Mouse (Mus musculus): ENCODE results near the gene Ccin.

Ccin gene

DNA sequence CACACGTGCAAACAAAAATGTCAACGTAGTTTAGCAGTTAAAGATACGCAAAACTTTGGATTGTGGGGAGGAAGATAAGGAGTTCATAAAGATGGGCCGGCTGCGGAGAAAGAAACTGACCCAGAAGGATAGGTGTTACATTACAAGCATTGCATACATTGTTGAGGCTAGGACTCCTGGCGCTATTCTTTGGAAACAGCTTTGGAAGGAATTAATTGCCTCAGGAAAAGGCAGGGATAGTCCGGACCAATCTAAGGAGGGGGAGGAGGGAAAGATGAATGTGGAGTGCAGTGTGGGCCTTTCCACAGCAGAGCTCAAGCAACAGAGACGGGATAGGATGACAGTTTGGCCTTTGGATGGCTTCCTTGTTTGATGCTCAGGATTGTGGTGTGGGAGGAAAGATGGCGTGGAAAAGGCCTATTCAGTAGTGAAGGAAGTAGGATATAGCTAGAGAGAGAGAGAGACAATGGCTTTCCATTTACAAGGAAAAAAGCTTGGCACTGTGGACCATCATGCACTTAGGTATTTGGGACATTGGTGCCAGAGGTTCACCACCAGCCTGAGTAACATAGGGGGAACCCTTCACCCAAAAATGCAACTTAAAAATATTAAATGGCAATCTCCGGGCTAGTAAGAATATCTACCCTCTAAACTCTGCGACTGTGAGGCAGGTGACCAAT is 30.2 kb downstream of the Ccin start:
- DNase-seq (ENCODE audit: low read depth, low spot score), result no peak

DNA sequence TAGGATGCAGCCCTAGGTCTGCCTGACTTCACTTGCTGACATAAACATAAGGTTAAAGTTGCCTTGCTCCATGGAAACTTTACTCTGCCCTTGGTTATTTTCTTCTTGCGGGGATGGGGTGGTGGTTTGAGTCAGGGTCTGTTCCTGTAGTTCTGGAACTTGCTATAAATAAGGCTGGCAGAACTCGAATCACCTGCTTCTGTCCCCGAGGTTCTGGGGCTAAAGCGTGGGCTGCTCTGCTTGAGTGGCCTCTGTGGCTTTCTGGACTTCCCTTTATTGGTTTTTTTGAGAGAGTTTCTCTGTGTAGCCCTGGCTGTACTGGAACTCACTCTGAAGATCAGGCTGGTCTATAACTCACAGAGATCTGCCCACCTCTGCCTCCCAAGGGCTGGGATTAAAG is 32.8 kb downstream of the Ccin start:
- no peak for DNase-seq (ENCODE audit: low read depth, low spot score)

DNA sequence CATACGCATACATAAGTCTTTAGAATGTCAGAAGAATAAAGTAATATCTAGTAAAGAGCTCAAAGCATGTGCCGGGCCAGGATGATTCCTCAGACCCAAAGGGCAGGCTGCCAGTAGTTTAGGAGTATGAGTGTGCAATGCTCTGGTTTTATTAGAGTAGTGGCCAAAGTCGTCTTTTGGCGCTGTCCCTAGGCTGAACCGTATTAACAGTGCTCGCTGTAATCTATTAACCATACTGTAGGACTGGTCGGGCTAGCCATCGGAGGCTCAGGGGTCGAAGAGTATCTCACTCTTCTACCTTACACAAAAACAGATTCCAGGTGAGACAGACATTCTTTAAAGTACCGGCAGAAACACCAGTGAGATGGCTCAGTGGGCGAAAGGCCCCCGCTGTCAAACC is 33.5 kb downstream of the Ccin start:
- no peak for DNase-seq (ENCODE audit: low read depth, low spot score)

DNA sequence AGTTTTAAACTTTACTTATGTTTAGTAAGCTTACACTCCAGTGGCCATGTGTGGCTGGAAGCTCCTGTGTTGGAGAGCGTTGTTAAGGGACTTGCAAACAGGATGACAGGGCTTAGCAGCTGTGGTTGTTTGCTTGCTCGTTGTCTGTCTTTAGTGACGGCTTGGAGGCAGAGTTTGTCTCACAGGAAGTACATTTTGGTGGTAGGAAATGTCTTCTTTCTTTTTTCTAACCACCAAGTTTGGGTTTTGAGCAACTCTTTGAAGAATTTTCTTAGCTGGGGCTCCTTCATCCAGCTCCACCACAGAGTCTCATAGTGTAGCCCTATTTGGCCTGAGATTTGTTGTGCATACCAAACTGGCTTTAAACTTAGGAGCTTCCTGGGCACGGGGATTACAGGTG is 39.0 kb downstream of the Ccin start:
- DNase-seq (ENCODE audit: low read depth, low spot score), result no peak

DNA sequence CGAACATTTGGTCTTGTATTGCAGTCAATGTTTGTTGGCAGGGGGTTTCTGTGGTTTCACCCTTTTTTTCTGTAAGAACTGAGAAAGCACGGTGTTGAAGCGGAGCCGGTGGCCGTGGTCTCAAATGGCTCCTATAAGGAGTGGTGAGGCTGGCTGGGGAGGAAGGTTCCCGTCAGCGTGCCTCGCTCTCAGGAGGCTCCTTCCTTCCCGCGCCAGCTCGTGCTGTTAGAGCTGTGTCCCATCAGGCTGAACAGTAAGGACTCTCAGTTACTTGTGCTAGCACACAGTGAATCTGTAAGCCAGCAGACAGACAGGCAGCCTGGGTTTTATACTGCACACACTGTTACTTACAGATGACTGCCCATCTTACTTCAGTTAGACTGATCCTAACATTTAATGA is 39.5 kb downstream of the Ccin start:
- DNase-seq (ENCODE audit: low read depth, low spot score), result no peak

DNA sequence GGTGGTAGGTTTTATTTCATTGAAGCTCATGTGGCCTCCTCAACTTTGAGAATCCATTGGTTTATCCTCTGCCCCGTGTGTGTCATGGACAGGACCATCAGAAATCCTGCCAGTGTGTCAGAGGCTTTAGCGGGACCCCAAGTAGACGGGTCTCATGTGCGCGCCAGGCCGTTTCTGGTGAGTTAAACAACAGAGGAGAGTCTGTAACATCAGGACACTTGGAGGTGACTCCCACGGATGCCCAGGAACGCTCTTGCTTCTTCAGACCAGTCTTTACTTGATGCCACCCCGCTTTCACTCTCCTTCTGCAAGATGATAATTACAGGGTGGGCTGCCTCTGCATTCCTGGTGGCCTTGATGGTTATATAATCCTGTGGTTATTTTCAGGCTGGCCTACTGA is 40.4 kb downstream of the Ccin start:
- no peak for DNase-seq (ENCODE audit: low read depth, low spot score)

DNA sequence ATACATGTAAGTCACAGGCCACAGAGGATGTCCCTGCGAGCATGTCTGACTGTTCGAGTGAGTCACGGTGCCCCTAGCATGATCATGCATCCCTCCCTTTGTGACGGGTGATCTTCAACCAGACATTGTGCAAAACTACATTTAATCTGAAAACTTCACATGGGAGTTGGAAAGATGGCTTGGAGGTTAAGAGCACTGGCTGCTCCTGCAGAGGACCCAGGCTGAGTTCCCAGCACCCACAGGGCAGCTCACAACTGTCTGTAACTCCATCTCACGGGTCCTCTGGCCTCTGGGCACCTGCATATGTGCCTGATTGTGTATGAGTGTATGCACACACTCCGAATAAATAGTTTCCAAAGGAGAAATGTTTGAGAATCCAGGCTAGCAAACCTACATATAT is 41.0 kb downstream of the Ccin start:
- DNase-seq (ENCODE audit: low read depth, low spot score), result no peak

DNA sequence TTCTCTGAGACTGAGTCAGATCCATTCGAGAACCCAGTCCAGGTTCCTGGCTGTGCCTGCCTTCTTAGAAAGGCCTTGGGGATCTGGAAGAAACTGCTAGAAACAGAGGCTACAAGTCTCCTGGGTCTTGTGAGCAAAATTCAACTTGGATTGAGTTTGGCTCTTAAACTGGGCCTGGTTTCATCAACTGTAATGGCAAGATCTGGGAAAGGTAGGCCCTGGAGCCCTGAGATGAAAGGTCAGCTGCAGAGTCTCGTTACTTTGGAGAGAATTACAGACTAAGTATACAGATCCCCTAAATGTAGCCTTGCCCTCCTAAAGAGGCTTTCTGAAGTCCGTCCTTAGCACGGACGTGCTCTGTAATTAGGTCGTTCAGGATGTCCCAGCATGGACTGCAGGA is 42.3 kb downstream of the Ccin start:
- no peak for DNase-seq (ENCODE audit: low read depth, low spot score)

DNA sequence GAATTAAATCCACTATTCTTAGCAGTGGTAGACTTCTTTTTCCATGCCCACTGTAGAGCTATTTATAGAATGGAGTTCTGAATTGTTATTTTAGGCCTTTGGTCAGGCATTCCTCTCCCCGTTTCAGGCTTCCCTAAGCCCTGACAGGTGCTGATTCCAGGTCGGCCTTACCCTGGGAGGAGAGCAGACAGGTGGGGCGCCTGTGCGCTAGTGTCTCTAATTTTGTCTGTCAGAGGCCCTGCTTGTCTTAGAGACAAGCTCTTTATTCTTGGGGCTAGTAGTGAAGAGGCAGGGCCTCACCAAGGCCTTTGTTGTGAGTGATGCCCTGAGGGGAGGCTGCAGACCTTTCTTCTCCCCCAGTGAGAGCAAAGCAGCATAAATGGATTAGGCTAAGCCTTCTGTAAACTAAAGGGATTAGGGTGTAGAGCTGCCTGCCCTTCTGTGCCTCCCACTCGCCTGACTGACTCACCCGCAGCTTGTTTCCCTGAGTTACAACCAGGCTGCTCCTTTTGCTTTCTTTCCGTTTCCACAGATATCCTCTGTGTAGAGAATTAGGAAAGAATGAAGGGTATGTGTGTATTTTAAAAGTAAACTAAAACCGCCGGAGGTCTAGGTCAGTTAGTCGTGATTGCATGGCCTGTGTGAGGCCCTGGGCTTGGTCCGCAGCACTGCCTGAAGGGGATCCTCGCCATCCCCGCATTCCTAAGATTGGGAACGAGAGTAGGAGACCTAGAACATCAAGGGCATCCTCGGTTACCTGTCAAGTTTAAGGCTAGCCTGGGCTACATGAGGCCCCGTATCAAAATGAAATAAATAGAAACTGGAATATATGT is 45.2 kb downstream of the Ccin start:
- DNase-seq (ENCODE audit: low read depth, low spot score), result no peak

DNA sequence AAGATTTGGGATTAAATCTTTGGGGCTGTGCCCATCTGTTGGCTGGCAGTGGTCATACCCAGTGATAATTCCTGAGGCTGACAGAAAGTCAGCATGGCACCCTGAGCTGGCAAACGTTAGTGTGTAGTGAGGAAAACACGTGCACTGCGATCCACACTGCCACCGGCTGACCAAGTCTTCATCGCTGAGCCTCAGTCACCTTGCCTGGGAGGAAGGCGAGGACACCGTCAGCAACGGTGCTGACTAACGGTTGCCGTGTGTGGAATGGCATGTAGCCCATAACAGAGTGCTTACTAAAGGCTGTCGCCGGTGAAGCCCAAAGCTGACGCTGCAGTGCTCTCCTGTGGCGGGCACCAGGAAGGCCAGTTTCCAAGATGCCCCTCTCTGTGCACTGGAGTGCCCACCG is 46.4 kb downstream of the Ccin start:
- no peak for DNase-seq (ENCODE audit: low read depth, low spot score)

DNA sequence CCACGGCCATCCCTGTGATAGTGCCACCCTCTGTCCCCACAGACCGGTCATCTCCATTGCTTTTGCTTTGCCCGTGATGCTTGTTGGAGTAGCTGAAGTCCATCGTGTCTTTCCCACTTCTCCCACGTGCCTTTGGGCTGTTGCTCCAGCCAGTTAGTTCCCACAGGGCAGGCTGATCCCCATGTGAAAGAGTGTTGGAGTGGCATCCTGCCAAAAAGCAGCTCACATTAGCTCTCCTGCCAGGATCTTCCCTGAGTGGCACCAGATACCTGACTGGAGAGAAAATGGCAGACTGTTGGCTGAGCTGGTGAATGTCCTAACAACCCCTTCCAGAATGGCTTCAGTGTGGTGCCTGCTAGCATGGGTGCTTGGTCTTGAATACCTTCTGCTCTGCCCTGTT is 48.2 kb downstream of the Ccin start:
- no peak for DNase-seq (ENCODE audit: low read depth, low spot score)
